Mouse (Mus musculus) limb, embryonic 15.5 days (tissue): Measurements from ENCODE around the gene Gm20388. TPM values are rescaled to one million over a fixed set of nuclear protein-coding genes. Genes with fewer than 3 reads are reported as not detected.

Experiments used
- ATAC-seq: fragments of 200-750 bp; cut with Nextera tagmentation; 2 replicates; pipeline ENCODE4 v1.8.0; 2017; ENCODE audit warnings: low read depth, moderate TSS enrichment; ENCODE audit not compliant: insufficient number of reproducible peaks, low FRiP score, low TSS enrichment
- H3K27ac ChIP-seq: fragments of 300-500 bp; sonication (generic); 2 replicates; pipeline ENCODE4 v1.5.1; 2015; ENCODE audit warnings: moderate library complexity, mild to moderate bottlenecking, inconsistent platforms
- H3K27me3 ChIP-seq: fragments of 300-500 bp; sonication (generic); 2 replicates; pipeline ENCODE4 v1.6.1; 2015; ENCODE audit warnings: inconsistent platforms
- H3K36me3 ChIP-seq: fragments of 300-500 bp; sonication (generic); 2 replicates; pipeline ENCODE4 v1.6.1; 2015; ENCODE audit warnings: inconsistent platforms
- H3K4me1 ChIP-seq: fragments of 300-500 bp; sonication (generic); 2 replicates; pipeline ENCODE4 v1.6.1; 2015; ENCODE audit warnings: inconsistent platforms
- H3K4me2 ChIP-seq: fragments of 300-500 bp; sonication (generic); 2 replicates; pipeline ENCODE4 v1.6.1; 2015; ENCODE audit warnings: mild to moderate bottlenecking, inconsistent platforms
- H3K4me3 ChIP-seq: fragments of 300-500 bp; sonication (generic); 2 replicates; pipeline ENCODE4 v1.5.1; 2015; ENCODE audit warnings: mild to moderate bottlenecking, inconsistent platforms
- H3K9ac ChIP-seq: fragments of 300-500 bp; sonication (generic); 2 replicates; pipeline ENCODE4 v1.6.1; 2015; ENCODE audit warnings: inconsistent platforms
- H3K9me3 ChIP-seq: fragments of 300-500 bp; sonication (generic); 2 replicates; pipeline ENCODE4 v1.6.1; 2016; ENCODE audit warnings: inconsistent platforms
- WGBS: fragments of 180-500 bp; shearing (Covaris S2); methylation state at CpG from one replicate; pipeline ENCODE4 v1.1.7; 2015; 5-methylcytosine and 5-hydroxymethylcytosine counted together
- polyA plus RNA-seq: library from polyadenylated mRNA; unstranded; fragments of >200 nt; fragmentation: Nextera tagmentation; extraction: Ambion mirVana; gene quantifications from 2 replicates; pipeline ENCODE4 v1.2.1, GENCODE M21; 2015

Gm20388 gene
- polyA plus RNA-seq, 1 experiment from 2014 or later, result 4.9 TPM

DNA sequence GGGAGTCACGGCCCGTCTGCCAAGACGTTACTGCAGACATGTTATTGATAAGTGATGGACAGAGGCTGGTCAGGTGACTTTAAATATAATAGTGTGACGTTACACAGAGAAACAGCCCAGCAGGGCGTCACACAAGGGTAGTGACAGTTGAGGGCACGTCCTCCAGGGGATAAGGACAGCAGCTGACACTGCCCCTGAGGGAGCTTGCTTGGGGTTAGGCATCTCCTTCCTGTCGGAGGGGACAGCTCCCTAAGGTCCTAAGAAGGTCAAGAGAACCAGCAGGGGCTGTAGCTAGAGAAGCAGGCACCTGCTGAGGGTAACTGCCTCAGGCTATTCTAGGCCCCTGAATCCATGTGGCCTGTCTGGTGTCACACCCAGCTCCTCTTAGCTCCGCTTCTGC lies 660.9 kb downstream of the Gm20388 start:
- H3K9me3 ChIP-seq, result no peaks in the 10 kb centered on the region
- H3K4me1 ChIP-seq, result peaks cover 30% of the 10 kb centered on the region
- no peak overlapping the region for H3K4me2 ChIP-seq
- no peaks in the 10 kb centered on the region for H3K27me3 ChIP-seq
- peaks cover 94% of the 10 kb centered on the region for H3K36me3 ChIP-seq
- H3K4me3 ChIP-seq, result no peak overlapping the region
- WGBS, result 89% methylated on average over 8 of the region's 8 CpGs
- no peak for ATAC-seq
- no peak overlapping the region for H3K27ac ChIP-seq
- no peak overlapping the region for H3K9ac ChIP-seq

DNA sequence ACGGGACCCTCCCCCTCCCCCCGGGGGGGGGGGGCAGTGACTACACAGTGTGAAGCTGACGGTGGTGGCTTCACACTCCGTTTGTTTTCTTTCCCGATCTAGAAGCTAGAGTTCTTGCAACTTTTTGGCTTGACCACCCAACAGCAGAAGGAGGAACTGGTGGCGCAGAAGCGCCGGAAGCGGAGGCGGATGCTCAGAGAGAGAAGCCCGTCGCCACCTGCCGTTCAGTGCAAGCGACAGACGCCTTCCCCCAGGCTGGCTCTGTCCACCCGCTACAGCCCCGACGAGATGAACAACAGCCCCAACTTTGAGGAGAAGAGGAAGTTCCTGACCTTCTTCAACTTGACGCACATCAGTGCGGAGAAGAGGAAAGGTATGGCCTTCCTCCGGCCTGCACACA lies 661.9 kb downstream of the Gm20388 start:
- Histone ChIP-seq H3K4me1 (peaks cover 26% of the 10 kb centered on the region), H3K4me2 (no peak overlapping the region), H3K27ac (no peak overlapping the region), H3K4me3 (no peak overlapping the region), H3K9me3 (no peaks in the 10 kb centered on the region), H3K27me3 (no peaks in the 10 kb centered on the region), H3K36me3 (peaks cover 94% of the 10 kb centered on the region), H3K9ac (no peak overlapping the region)
- 85% methylated on average over 21 of the region's 21 CpGs for WGBS
- ATAC-seq, result no peak

GRCm38 (mm10) chr8:120573866-120574265 lies 663.2 kb downstream of the Gm20388 start:
- Histone ChIP-seq H3K4me2 (no peak overlapping the region), H3K9me3 (no peaks in the 10 kb centered on the region), H3K4me1 (peaks cover 26% of the 10 kb centered on the region), H3K9ac (no peak overlapping the region), H3K27ac (no peak overlapping the region), H3K27me3 (no peaks in the 10 kb centered on the region), H3K36me3 (peaks cover 94% of the 10 kb centered on the region), H3K4me3 (no peak overlapping the region)
- ATAC-seq, result no peak
- 74% methylated on average over 11 of the region's 11 CpGs for WGBS

- 0 out of 2 replicates have a peak overlapping the region, but pooled peaks have one; percentile 11 for H3K27ac ChIP-seq
- H3K9me3 ChIP-seq, result no peaks in the 10 kb centered on the region
- ATAC-seq, result no peak; the same call in 1 of the 2 replicates
- H3K4me1 ChIP-seq, result peaks cover 26% of the 10 kb centered on the region
- H3K27me3 ChIP-seq, result no peaks in the 10 kb centered on the region
- no peak overlapping the region for H3K4me2 ChIP-seq
- H3K9ac ChIP-seq, result no peak overlapping the region
- no peak overlapping the region for H3K4me3 ChIP-seq
- WGBS, result 63% methylated on average over 19 of the region's 19 CpGs
- peaks cover 94% of the 10 kb centered on the region for H3K36me3 ChIP-seq
These were observed 664.3 kb downstream of the Gm20388 start for GRCm38 (mm10) chr8:120574941-120575340.

DNA sequence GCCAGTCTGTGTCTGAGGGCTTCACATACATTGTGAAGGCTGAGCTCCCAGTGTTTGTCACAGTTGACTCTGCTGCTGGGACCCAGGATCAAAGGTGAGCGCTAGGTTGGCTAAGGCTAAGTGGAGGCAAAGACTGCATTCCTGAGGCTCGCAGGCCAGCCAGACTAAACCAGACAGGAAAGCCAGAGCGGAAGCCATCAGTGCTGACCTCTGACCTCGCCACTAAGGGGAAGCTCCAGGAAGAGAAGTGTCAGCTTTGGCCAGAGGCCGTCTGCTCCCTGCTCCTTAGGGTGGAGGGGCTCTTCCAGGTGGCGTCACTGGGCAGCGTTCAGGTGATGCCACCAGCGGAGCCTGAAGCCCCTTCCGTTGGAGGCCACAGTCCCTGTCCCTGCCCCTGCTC lies 665.2 kb downstream of the Gm20388 start:
- H3K4me1 ChIP-seq, result peaks cover 24% of the 10 kb centered on the region
- H3K4me2 ChIP-seq, result no peak overlapping the region
- H3K4me3 ChIP-seq, result no peak overlapping the region
- H3K9ac ChIP-seq, result no peak overlapping the region
- no peak overlapping the region for H3K27ac ChIP-seq
- H3K9me3 ChIP-seq, result no peaks in the 10 kb centered on the region
- peaks cover 98% of the 10 kb centered on the region for H3K36me3 ChIP-seq
- H3K27me3 ChIP-seq, result no peaks in the 10 kb centered on the region
- no peak for ATAC-seq
- 55% methylated on average over 9 of the region's 9 CpGs for WGBS

GRCm38 (mm10) chr8:120577821-120578220 lies 667.2 kb downstream of the Gm20388 start:
- 90% methylated on average over 17 of the region's 17 CpGs for WGBS
- Histone ChIP-seq H3K9ac (no peak overlapping the region), H3K36me3 (peaks cover 98% of the 10 kb centered on the region), H3K27me3 (no peaks in the 10 kb centered on the region), H3K9me3 (no peaks in the 10 kb centered on the region), H3K4me1 (peaks cover 22% of the 10 kb centered on the region), H3K4me2 (no peak overlapping the region), H3K4me3 (no peak overlapping the region), H3K27ac (no peak overlapping the region)
- ATAC-seq, result no peak

GRCm38 (mm10) chr8:120580336-120581000 lies 669.8 kb downstream of the Gm20388 start:
- H3K9ac ChIP-seq, result no peak overlapping the region
- H3K4me2 ChIP-seq, result no peak overlapping the region
- no peak overlapping the region for H3K27ac ChIP-seq
- ATAC-seq, result no peak
- WGBS, result 83% methylated on average over 8 of the region's 8 CpGs
- peaks cover 83% of the 10 kb centered on the region for H3K36me3 ChIP-seq
- no peaks in the 10 kb centered on the region for H3K4me1 ChIP-seq
- H3K9me3 ChIP-seq, result no peaks in the 10 kb centered on the region
- no peak overlapping the region for H3K4me3 ChIP-seq
- no peaks in the 10 kb centered on the region for H3K27me3 ChIP-seq

DNA sequence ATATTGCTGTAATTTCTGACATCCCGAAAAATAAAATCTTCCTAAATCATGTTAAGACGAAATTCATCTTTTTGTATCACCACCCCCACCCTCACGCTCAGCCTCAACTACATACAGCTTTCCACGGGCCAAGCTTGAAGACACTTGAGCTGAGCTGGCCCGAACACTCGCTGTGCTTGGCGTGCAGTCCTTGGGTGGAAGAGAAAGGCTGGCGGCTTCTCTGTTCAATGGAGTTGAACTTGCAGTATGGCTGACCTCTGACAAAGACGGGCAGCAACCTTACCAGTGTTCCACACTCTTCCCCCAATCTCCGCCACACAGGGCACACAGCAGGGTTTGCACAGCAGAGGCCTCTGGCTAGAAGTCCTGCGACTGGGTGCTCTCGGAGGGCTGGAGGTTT lies 670.7 kb downstream of the Gm20388 start:
- Histone ChIP-seq H3K4me3 (no peak overlapping the region), H3K27ac (no peak overlapping the region), H3K9me3 (no peaks in the 10 kb centered on the region), H3K4me2 (no peak overlapping the region), H3K4me1 (no peaks in the 10 kb centered on the region), H3K9ac (no peak overlapping the region), H3K36me3 (peaks cover 79% of the 10 kb centered on the region), H3K27me3 (no peaks in the 10 kb centered on the region)
- WGBS, result 92% methylated on average over 12 of the region's 12 CpGs
- no peak for ATAC-seq

DNA sequence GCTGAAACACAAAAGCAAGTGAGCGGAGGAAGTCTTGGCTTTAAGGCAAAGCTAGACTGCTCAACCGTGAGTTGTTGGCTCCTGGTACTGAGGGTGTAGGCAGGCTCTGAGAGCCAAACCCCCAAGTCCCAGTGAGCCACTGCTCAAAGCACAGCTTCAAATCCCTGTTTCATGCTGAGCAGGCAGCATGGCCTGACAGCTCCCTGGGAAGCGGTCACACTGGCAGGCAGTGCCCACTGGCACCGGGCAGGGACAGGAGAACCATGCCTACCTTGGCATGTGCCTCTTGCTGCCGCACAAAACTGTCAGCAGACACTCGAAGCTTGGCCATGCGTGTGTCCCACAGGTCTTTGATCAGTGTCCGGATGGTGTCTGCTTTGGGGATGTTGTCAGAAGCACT lies 671.2 kb downstream of the Gm20388 start:
- Histone ChIP-seq H3K4me2 (no peak overlapping the region), H3K4me1 (peaks cover under 1% of the 10 kb centered on the region; the same call in 1 of the 2 replicates), H3K27ac (no peak overlapping the region), H3K4me3 (no peak overlapping the region), H3K9ac (no peak overlapping the region), H3K9me3 (no peaks in the 10 kb centered on the region), H3K27me3 (no peaks in the 10 kb centered on the region), H3K36me3 (peaks cover 74% of the 10 kb centered on the region)
- no peak for ATAC-seq
- WGBS, result 94% methylated on average over 8 of the region's 8 CpGs

GRCm38 (mm10) chr8:120585521-120585920 lies 674.9 kb downstream of the Gm20388 start:
- H3K9me3 ChIP-seq, result no peaks in the 10 kb centered on the region
- H3K27ac ChIP-seq, result no peak overlapping the region
- no peak overlapping the region for H3K9ac ChIP-seq
- H3K4me1 ChIP-seq, result peaks cover 22% of the 10 kb centered on the region
- H3K4me3 ChIP-seq, result no peak overlapping the region
- WGBS, result 90% methylated on average over 10 of the region's 10 CpGs
- no peak overlapping the region for H3K4me2 ChIP-seq
- H3K36me3 ChIP-seq, result peaks cover 39% of the 10 kb centered on the region
- no peak for ATAC-seq
- no peaks in the 10 kb centered on the region for H3K27me3 ChIP-seq

DNA sequence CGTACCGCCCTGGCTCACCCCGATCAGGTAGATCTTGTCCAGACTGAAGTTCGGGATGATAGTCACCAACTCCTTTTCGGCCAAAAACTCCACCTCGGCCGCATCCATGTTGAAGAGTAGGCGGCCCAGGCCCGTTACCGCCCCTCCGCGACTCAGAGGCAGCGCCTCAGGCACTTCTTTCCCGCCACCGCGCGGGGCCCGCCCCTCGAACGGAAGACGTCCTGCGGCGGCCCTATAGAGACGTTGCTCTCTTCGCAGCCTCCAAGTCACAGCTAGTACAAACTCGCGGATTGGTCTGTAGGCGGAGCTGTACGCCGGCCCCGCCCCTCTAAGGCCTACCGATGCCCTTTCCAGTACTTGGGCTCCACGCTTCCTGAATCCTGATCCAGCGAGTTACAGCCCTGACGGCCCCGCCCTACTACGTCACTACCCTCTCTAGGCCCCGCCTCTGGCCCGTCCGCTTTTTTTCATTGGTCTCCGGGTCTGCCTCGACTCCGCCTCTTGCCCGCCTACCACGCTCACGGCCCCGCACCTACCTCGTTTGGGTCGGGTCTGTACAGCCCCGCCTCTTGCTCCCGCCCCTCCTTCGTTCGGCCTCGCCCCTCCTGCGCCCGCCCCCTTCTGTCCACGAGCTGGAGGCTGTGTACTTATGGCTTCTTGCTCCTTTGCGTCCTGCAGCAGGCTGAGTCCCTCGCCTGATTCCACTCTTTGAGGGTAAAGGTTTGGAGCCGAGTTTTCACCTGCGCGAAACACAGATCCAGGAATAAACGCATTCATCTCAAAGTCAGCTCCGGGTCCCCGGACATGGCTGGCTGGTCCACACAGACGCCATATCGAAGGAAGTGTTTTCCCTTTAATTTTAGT lies 678.5 kb downstream of the Gm20388 start, which contains the start of gene Gins2:
Gene Gins2 (minus strand): TSS at position 397 of the 864 bp plus-strand sequence.
- H3K4me1 ChIP-seq, result peaks cover 22% of the 10 kb centered on the region
- H3K4me2 ChIP-seq, result peak within 1 kb of the TSS; percentile 86
- H3K9ac ChIP-seq, result peak within 1 kb of the TSS; percentile 64
- H3K36me3 ChIP-seq, result peaks cover 16% of the 10 kb centered on the region
- WGBS, result under 1% methylated on average over 67 of the region's 67 CpGs
- H3K27me3 ChIP-seq, result no peaks in the 10 kb centered on the region
- H3K4me3 ChIP-seq, result peak within 1 kb of the TSS; percentile 65
- H3K27ac ChIP-seq, result peak within 1 kb of the TSS; percentile 74
- H3K9me3 ChIP-seq, result no peaks in the 10 kb centered on the region
- ATAC-seq, result peak; percentile 100

- Histone ChIP-seq H3K36me3 (peaks cover 10% of the 10 kb centered on the region), H3K27ac (peak overlapping the region; percentile 54), H3K9ac (no peak overlapping the region; the same call in 1 of the 2 replicates), H3K4me1 (peaks cover 22% of the 10 kb centered on the region), H3K27me3 (no peaks in the 10 kb centered on the region), H3K9me3 (no peaks in the 10 kb centered on the region), H3K4me3 (peak overlapping the region; percentile 65), H3K4me2 (peak overlapping the region; percentile 86)
- ATAC-seq, result no peak
- 51% methylated on average over 2 of the region's 2 CpGs for WGBS
These were observed 679.3 kb downstream of the Gm20388 start for GRCm38 (mm10) chr8:120589921-120590320.
